ENCODE assay signal across 27 mouse cellular contexts in genomic region chr9:78590471-78590870, GRCm38 (mm10). TPM values are rescaled to one million over a fixed set of nuclear protein-coding genes. Genes with fewer than 3 reads are reported as not detected.
"Had no signal": no experiment of that assay in that cellular context is flagged by ENCODE, and none has a peak within 500 bp of the region (broad histone marks: within the 10 kb centered on the region; RNA-seq: fewer than 3 reads in every experiment).

No protein-coding gene starts in this region.

- ATAC-seq: forebrain, embryonic 13.5 days; forebrain, embryonic 14.5 days; forebrain, embryonic 15.5 days; forebrain, embryonic 16.5 days; forebrain, postnatal 0 days had no signal

- H3K27ac ChIP-seq: embryonic facial prominence, embryonic 10.5 days; embryonic facial prominence, embryonic 12.5 days; embryonic facial prominence, embryonic 13.5 days; embryonic facial prominence, embryonic 15.5 days; forebrain, embryonic 10.5 days; forebrain, embryonic 12.5 days; forebrain, embryonic 13.5 days; forebrain, embryonic 15.5 days; gastrocnemius, adult 2 months; heart, adult 2 months had no signal

- H3K36me3 ChIP-seq: embryonic facial prominence, embryonic 10.5 days; embryonic facial prominence, embryonic 13.5 days; embryonic facial prominence, embryonic 15.5 days; forebrain, embryonic 10.5 days; forebrain, embryonic 12.5 days; forebrain, embryonic 15.5 days had no signal

- H3K4me1 ChIP-seq: embryonic facial prominence, embryonic 12.5 days; forebrain, embryonic 12.5 days had no signal

- H3K9ac ChIP-seq: embryonic facial prominence, embryonic 12.5 days; embryonic facial prominence, embryonic 13.5 days; embryonic facial prominence, embryonic 15.5 days; forebrain, embryonic 12.5 days; forebrain, embryonic 13.5 days; forebrain, embryonic 15.5 days; forebrain, postnatal 0 days had no signal

- DNase-seq: cerebellum, adult 9-11 months; cerebellum, postnatal 10 days; cerebellum, postnatal 14 days; cerebellum, postnatal 25 days; cerebellum, postnatal 36 days; embryo, embryonic 11 days; forebrain, postnatal 0 days; gastrocnemius, adult 2 months; gastrocnemius, postnatal 10 days; gastrocnemius, postnatal 14 days; gastrocnemius, postnatal 25 days; gastrocnemius, postnatal 36 days; heart, adult 18-20 months; heart, adult 2 months had no signal

- H3K27me3 ChIP-seq: embryonic facial prominence, embryonic 12.5 days; embryonic facial prominence, embryonic 13.5 days; embryonic facial prominence, embryonic 15.5 days; forebrain, embryonic 12.5 days; forebrain, embryonic 13.5 days; forebrain, embryonic 15.5 days had no signal

- H3K4me2 ChIP-seq: embryonic facial prominence, embryonic 12.5 days; embryonic facial prominence, embryonic 13.5 days; embryonic facial prominence, embryonic 15.5 days; forebrain, embryonic 12.5 days; forebrain, embryonic 13.5 days; forebrain, embryonic 15.5 days had no signal

- H3K4me3 ChIP-seq: embryonic facial prominence, embryonic 10.5 days; embryonic facial prominence, embryonic 12.5 days; embryonic facial prominence, embryonic 13.5 days; embryonic facial prominence, embryonic 15.5 days; erythroblast, embryonic 14.5 days; forebrain, embryonic 10.5 days; forebrain, embryonic 12.5 days; forebrain, embryonic 13.5 days; forebrain, embryonic 15.5 days; gastrocnemius, adult 2 months; heart, adult 2 months had no signal

- H3K9me3 ChIP-seq: embryonic facial prominence, embryonic 10.5 days; embryonic facial prominence, embryonic 12.5 days; embryonic facial prominence, embryonic 13.5 days; embryonic facial prominence, embryonic 15.5 days; forebrain, embryonic 10.5 days; forebrain, embryonic 12.5 days; forebrain, embryonic 13.5 days; forebrain, embryonic 15.5 days had no signal

RNA-seq across cellular contexts. Expression of gene Cd109, which starts 24.9 kb away (rescaled TPM):
- total RNA-seq: common myeloid progenitor, adult 5-6 weeks; granulocyte monocyte progenitor cell, adult 5-6 weeks had no signal
- polyA plus RNA-seq: erythroblast, embryonic 14.5 days had no signal
